Mouse (Mus musculus) ES-Bruce4 (cell line): ENCODE results near the gene Taf15. TPM values are rescaled to one million over a fixed set of nuclear protein-coding genes. Genes with fewer than 3 reads are reported as not detected.
"Not testable (repeated sequence)": the region's sequence is repeated elsewhere in the genome, so short reads cannot be mapped to it uniquely, and the experiment has no call there.

ENCODE experiments used
- H3K27ac ChIP-seq: 2 replicates; pipeline ENCODE4 v1.5.1; 2012; ENCODE audit warnings: low read length, inconsistent platforms; ENCODE audit not compliant: insufficient read depth
- H3K27me3 ChIP-seq: 2 replicates; pipeline ENCODE4 v1.6.1; 2012; ENCODE audit warnings: mild to moderate bottlenecking, low read length, inconsistent platforms; ENCODE audit not compliant: control insufficient read depth, poor library complexity, insufficient read depth, severe bottlenecking
- H3K36me3 ChIP-seq: 2 replicates; pipeline ENCODE4 v1.6.1; 2012; ENCODE audit warnings: inconsistent platforms, mild to moderate bottlenecking, low read length, moderate library complexity; ENCODE audit not compliant: control insufficient read depth, poor library complexity, insufficient read depth, severe bottlenecking
- H3K4me1 ChIP-seq: one replicate; pipeline ENCODE4 v1.8.1; 2011; ENCODE audit warnings: low read length; ENCODE audit not compliant: control insufficient read depth, insufficient read depth
- H3K4me3 ChIP-seq: 2 replicates; pipeline ENCODE4 v1.5.1; 2011; ENCODE audit warnings: low read depth, mild to moderate bottlenecking, low read length
- H3K9ac ChIP-seq: 2 replicates; pipeline ENCODE4 v1.6.1; 2012; ENCODE audit warnings: low read depth, mild to moderate bottlenecking, inconsistent platforms; ENCODE audit not compliant: poor library complexity, severe bottlenecking
- H3K9me3 ChIP-seq: replicated peaks from 2 replicates; pipeline ENCODE4 v1.6.1; 2012; ENCODE audit warnings: mild to moderate bottlenecking, low read length, inconsistent platforms; ENCODE audit not compliant: control insufficient read depth, poor library complexity, insufficient read depth, severe bottlenecking
- CTCF ChIP-seq: IDR thresholded peaks from one replicate; pipeline ENCODE4 v1.8.1; 2011; ENCODE audit warnings: low read depth, low read length
- EP300 ChIP-seq: IDR thresholded peaks from 2 replicates; pipeline ENCODE4 v1.6.1; 2011; ENCODE audit warnings: low read depth, low read length; ENCODE audit not compliant: insufficient read depth
- POLR2A ChIP-seq: IDR thresholded peaks from one replicate; pipeline ENCODE4 v1.8.1; 2011; ENCODE audit warnings: low read length; ENCODE audit not compliant: insufficient read depth
- polyA plus RNA-seq: library from polyadenylated mRNA; stranded (reverse); fragments of >200 nt; gene quantifications from 2 replicates; pipeline ENCODE4 v1.2.4, GENCODE M21; 2011; ENCODE audit warnings: low read depth; ENCODE audit not compliant: missing spikeins, insufficient read depth, insufficient read length

Gene Taf15
- polyA plus RNA-seq, 1 experiment: 326 TPM

GRCm38 (mm10) chr11:83536831-83537230 lies 63.9 kb downstream of the Taf15 start:
- Histone ChIP-seq H3K9me3 (no peaks in the 10 kb centered on the region), H3K9ac (no peak overlapping the region), H3K4me3 (no peak overlapping the region), H3K27ac (no peak overlapping the region), H3K4me1 (no peaks in the 10 kb centered on the region), H3K27me3 (no peaks in the 10 kb centered on the region), H3K36me3 (no peaks in the 10 kb centered on the region)
- TF ChIP-seq POLR2A: no peak
- no peak for TF ChIP-seq EP300
- no peak for TF ChIP-seq CTCF

GRCm38 (mm10) chr11:83538705-83539314 lies 65.9 kb downstream of the Taf15 start:
- no peaks in the 10 kb centered on the region for H3K27me3 ChIP-seq
- H3K36me3 ChIP-seq: no peaks in the 10 kb centered on the region
- H3K9me3 ChIP-seq: no peaks in the 10 kb centered on the region
- no peak overlapping the region for H3K4me3 ChIP-seq
- H3K4me1 ChIP-seq: no peaks in the 10 kb centered on the region
- no peak overlapping the region for H3K27ac ChIP-seq
- TF ChIP-seq EP300 (no peak), POLR2A (no peak), CTCF (no peak)
- no peak overlapping the region for H3K9ac ChIP-seq

- TF ChIP-seq CTCF (no peak), EP300 (no peak), POLR2A (no peak)
Measured at GRCm38 (mm10) chr11:83540931-83541330, 68.0 kb downstream of the Taf15 start.

GRCm38 (mm10) chr11:83541415-83541814 lies 68.5 kb downstream of the Taf15 start:
- no peak for TF ChIP-seq POLR2A
- H3K9me3 ChIP-seq: no peaks in the 10 kb centered on the region
- H3K36me3 ChIP-seq: no peaks in the 10 kb centered on the region
- no peak overlapping the region for H3K9ac ChIP-seq
- H3K27me3 ChIP-seq: no peaks in the 10 kb centered on the region
- H3K27ac ChIP-seq: no peak overlapping the region
- H3K4me3 ChIP-seq: no peak overlapping the region
- no peaks in the 10 kb centered on the region for H3K4me1 ChIP-seq

More at GRCm38 (mm10) chr11:83540931-83541330, 68.0 kb downstream of the Taf15 start:
- no peaks in the 10 kb centered on the region for H3K9me3 ChIP-seq
- H3K9ac ChIP-seq: no peak overlapping the region
- no peaks in the 10 kb centered on the region for H3K36me3 ChIP-seq
- H3K4me1 ChIP-seq: no peaks in the 10 kb centered on the region
- H3K27ac ChIP-seq: no peak overlapping the region
- no peaks in the 10 kb centered on the region for H3K27me3 ChIP-seq
- no peak overlapping the region for H3K4me3 ChIP-seq

- no peaks in the 10 kb centered on the region; the same call in 1 of the 2 replicates for H3K9me3 ChIP-seq
- no peaks in the 10 kb centered on the region for H3K36me3 ChIP-seq
Measured at GRCm38 (mm10) chr11:83544214-83544613, 71.3 kb downstream of the Taf15 start.

GRCm38 (mm10) chr11:83550186-83550632 lies 77.3 kb downstream of the Taf15 start:
- Histone ChIP-seq H3K36me3 (no peaks in the 10 kb centered on the region), H3K27me3 (no peaks in the 10 kb centered on the region), H3K4me1 (no peaks in the 10 kb centered on the region), H3K4me3 (no peak overlapping the region), H3K9me3 (no peaks in the 10 kb centered on the region; the same call in 1 of the 2 replicates), H3K27ac (no peak overlapping the region), H3K9ac (no peak overlapping the region)
- TF ChIP-seq CTCF (no peak), POLR2A (no peak), EP300 (no peak)

More at GRCm38 (mm10) chr11:83544214-83544613, 71.3 kb downstream of the Taf15 start:
- TF ChIP-seq CTCF (no peak), POLR2A (no peak), EP300 (no peak)
- H3K27me3 ChIP-seq: no peaks in the 10 kb centered on the region
- H3K4me1 ChIP-seq: no peaks in the 10 kb centered on the region
- H3K27ac ChIP-seq: no peak overlapping the region
- H3K9ac ChIP-seq: no peak overlapping the region
- no peak overlapping the region for H3K4me3 ChIP-seq

GRCm38 (mm10) chr11:83551037-83551436 lies 78.2 kb downstream of the Taf15 start:
- not testable (repeated sequence) for H3K4me3 ChIP-seq, H3K27ac ChIP-seq, H3K9me3 ChIP-seq, H3K9ac ChIP-seq, H3K4me1 ChIP-seq, H3K27me3 ChIP-seq, H3K36me3 ChIP-seq
